Mouse (Mus musculus) brain, embryonic 14.5 days (tissue): ENCODE data around the gene Slc25a47.

ENCODE experiments used
- CTCF ChIP-seq: fragments of 200-500 bp; IDR thresholded peaks from 2 replicates; pipeline ENCODE4 v1.5.1; 2012; ENCODE audit warnings: inconsistent platforms, mild to moderate bottlenecking, moderate library complexity, borderline replicate concordance; ENCODE audit not compliant: insufficient read depth, insufficient read length; ENCODE audit errors: extremely low read depth
- POLR2A ChIP-seq: fragments of 200-500 bp; IDR thresholded peaks from 2 replicates; pipeline ENCODE4 v1.6.1; 2012; ENCODE audit warnings: mild to moderate bottlenecking, inconsistent platforms, borderline replicate concordance; ENCODE audit not compliant: poor library complexity, insufficient read depth, insufficient read length, severe bottlenecking; ENCODE audit errors: extremely low read depth

- TF ChIP-seq CTCF (no peak), POLR2A (no peak)
Observed at GRCm38 (mm10) chr12:108826958-108827535, 8.8 kb upstream of the Slc25a47 start.
